Mouse (Mus musculus) ES-E14 (cell line): ENCODE data around the gene Klhdc3. TPM values are rescaled to one million over a fixed set of nuclear protein-coding genes. Genes with fewer than 3 reads are reported as not detected.

Experiments
- DNase-seq: peaks from one replicate; pipeline ENCODE4 v3.0.0-alpha.2; 2013; ENCODE audit warnings: low read depth, low spot score
- H3K27ac ChIP-seq: 2 replicates; pipeline ENCODE4 v1.5.1; 2012; ENCODE audit warnings: low read depth, mild to moderate bottlenecking, low read length, moderate library complexity, mixed read lengths; ENCODE audit not compliant: poor library complexity, insufficient read depth, severe bottlenecking
- H3K36me3 ChIP-seq: 2 replicates; pipeline ENCODE4 v1.6.1; 2012; ENCODE audit warnings: mild to moderate bottlenecking, low read length, moderate library complexity, mixed read lengths; ENCODE audit not compliant: control insufficient read depth, poor library complexity, insufficient read depth, severe bottlenecking
- H3K4me1 ChIP-seq, 2 experiments: fragments of 150-350 bp in 1 of 2; sonication (generic) in 1 of 2; 2 replicates each; pipeline ENCODE4 v1.6.1; 2012; ENCODE audit warnings: low read length in 2 of 2, mild to moderate bottlenecking in 1 of 2, mixed read lengths in 1 of 2; ENCODE audit not compliant: control insufficient read depth in 2 of 2, insufficient read depth in 2 of 2, poor library complexity in 1 of 2
- H3K4me3 ChIP-seq, 2 experiments: fragments of 150-350 bp in 1 of 2; sonication (generic) in 1 of 2; 2 replicates each; pipeline ENCODE4 v1.5.1; 2012; ENCODE audit warnings: low read length in 2 of 2, low read depth in 1 of 2, mild to moderate bottlenecking in 1 of 2, mixed read lengths in 1 of 2; ENCODE audit not compliant: insufficient read depth in 1 of 2, poor library complexity in 1 of 2, severe bottlenecking in 1 of 2
- H3K9ac ChIP-seq: 2 replicates; pipeline ENCODE4 v1.6.1; 2012; ENCODE audit warnings: low read depth, mild to moderate bottlenecking, low read length, mixed read lengths; ENCODE audit not compliant: poor library complexity, insufficient read depth, severe bottlenecking
- H3K9me3 ChIP-seq: fragments of 150-350 bp; sonication (generic); 2 replicates; pipeline ENCODE4 v1.6.1; 2012; ENCODE audit warnings: low read depth, mild to moderate bottlenecking, low read length; ENCODE audit not compliant: control insufficient read depth, insufficient read depth
- CHD2 ChIP-seq: IDR thresholded peaks from 2 replicates; pipeline ENCODE4 v1.6.1; 2014; ENCODE audit warnings: mild to moderate bottlenecking, low read depth, low read length, inconsistent platforms
- HCFC1 ChIP-seq: IDR thresholded peaks from 2 replicates; pipeline ENCODE4 v1.6.1; 2012; ENCODE audit warnings: low read length, inconsistent platforms, borderline replicate concordance; ENCODE audit not compliant: insufficient read depth
- MAFK ChIP-seq: IDR thresholded peaks from 2 replicates; pipeline ENCODE4 v1.6.1; 2014; ENCODE audit warnings: mild to moderate bottlenecking, low read depth, low read length, inconsistent platforms; ENCODE audit not compliant: insufficient read depth
- ZC3H11A ChIP-seq: IDR thresholded peaks from 2 replicates; pipeline ENCODE4 v1.6.1; 2012; ENCODE audit warnings: low read depth, mild to moderate bottlenecking, inconsistent platforms, low read length, borderline replicate concordance
- ZNF384 ChIP-seq: IDR thresholded peaks from 2 replicates; pipeline ENCODE4 v1.6.1; 2012; ENCODE audit warnings: low read depth, low read length, inconsistent platforms
- in situ Hi-C, 2 experiments: fragments of 600-800 bp; cut with MboI; formaldehyde crosslinking; loops; one replicate each; pipeline ENCODE4 v1.15.1; 2025; ENCODE audit warnings: low sequenced_read_pairs in 2 of 2, inconsistent platforms in 1 of 2; ENCODE audit not compliant: unreplicated experiment in 2 of 2
- total RNA-seq: library from RNA; depleted of rRNA; stranded (reverse); fragments of 300-350 nt; gene quantifications from 2 replicates; pipeline ENCODE4 v1.2.3, GENCODE M21; 2012

Gene Klhdc3
- total RNA-seq, 1 experiment: 65.1 TPM

- Histone ChIP-seq H3K9ac (peak overlapping the region; percentile 100), H3K27ac (peak overlapping the region; percentile 87), H3K4me3 (peak overlapping the region; percentile 86 to 100), H3K4me1 (peaks cover 4 to 12% of the 10 kb centered on the region in 2 experiments; a peak in 1 of 4 replicates), H3K9me3 (no peaks in the 10 kb centered on the region), H3K36me3 (peaks cover 13% of the 10 kb centered on the region; the same call in 1 of the 2 replicates)
- TF ChIP-seq MAFK (0 out of 2 replicates have a peak, but pooled peaks have one; percentile 10), HCFC1 (no peak)
- in situ Hi-C loops: no loop called here
- DNase-seq: peak; percentile 79
Measured at GRCm38 (mm10) chr17:46646322-46646662, 34.4 kb downstream of the Klhdc3 start.

DNA sequence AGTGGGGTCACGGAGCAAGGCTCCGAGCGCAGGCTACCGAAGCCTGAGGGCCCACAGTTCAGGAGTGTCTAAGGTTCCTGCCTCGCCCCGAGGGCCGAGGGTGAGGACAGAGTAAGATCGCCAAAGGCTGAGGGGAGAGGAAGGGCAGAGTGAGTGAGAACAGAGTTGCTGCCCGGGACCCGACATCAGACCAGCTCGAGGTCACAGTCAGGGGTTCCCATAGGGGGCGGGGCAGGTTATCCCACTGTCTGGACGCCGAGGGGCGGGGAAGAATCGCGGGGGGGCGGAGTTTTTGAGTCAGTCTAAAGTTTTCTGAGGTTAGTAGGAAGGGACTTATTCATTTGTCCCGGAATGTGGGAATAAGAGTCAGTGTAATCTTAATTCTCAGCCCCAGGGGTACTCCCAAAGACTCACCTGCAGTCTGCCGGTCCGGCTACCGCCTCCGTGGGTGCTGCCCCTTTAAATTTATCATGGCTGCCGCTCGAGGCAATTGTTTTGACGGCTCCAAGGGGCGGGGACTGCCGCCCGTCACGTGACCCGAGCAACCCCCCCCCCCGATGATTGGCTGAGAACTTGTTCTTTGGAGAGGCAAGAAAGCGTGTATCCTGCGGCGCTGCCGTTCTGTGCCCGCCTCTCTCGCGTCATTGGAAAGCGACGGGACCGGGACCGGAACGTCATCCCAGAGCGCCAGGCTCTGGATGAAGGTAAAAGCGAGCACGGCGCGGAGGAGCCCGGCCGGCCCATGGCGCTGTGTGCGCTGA is 35.0 kb downstream of the Klhdc3 start, which contains the start of the genes Klc4 and Mrpl2:
Klc4 (minus strand) TSS at position 462 of the 761 bp plus-strand sequence.
Mrpl2 (plus strand) TSS at position 669 of the 761 bp plus-strand sequence.
- no peaks in the 10 kb centered on the region for H3K9me3 ChIP-seq
- H3K4me3 ChIP-seq: peak within 1 kb of the TSS; percentile 86 to 100
- TF ChIP-seq ZC3H11A: no peak
- TF ChIP-seq HCFC1: peak; percentile 86

DNA sequence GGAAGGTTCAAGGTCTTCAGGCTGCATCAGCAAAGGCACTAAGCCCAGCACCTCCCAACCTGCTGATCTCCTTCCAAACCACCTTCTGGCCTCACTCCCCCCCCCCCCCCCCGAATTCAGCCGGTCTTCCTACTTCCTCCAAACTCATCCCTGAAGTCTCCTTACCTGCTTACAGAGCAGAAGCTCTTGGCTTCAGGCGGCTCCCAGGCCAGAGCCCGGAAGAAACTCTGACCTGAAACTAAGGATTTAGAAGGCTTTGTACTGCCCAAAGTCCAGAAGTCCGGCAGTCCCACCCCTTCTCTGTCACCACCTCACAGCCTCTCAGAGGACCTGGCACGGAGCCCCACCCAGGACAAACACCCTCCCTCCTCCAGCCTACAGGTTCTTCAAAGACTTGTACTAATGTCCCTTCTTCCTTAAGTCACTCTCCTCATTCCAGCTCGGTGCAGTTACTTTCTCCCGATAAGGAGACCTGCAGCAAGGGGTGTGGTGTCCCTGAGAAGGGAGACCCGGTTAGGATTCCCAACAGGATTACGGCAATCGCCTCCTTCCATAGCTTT is 35.7 kb downstream of the Klhdc3 start:
- Histone ChIP-seq H3K27ac (no peak overlapping the region), H3K36me3 (peaks cover 13% of the 10 kb centered on the region; the same call in 1 of the 2 replicates), H3K9ac (peak overlapping the region; percentile 45), H3K4me3 (peak overlapping the region; percentile 71 to 80), H3K4me1 (peaks cover 4 to 10% of the 10 kb centered on the region in 2 experiments; a peak in 1 of 4 replicates), H3K9me3 (no peaks in the 10 kb centered on the region)
- in situ Hi-C loops: no loop called here
- DNase-seq: no peak
- TF ChIP-seq ZNF384 (no peak), ZC3H11A (no peak), MAFK (no peak), HCFC1 (no peak), CHD2 (no peak)

More for the DNA sequence above, 35.0 kb downstream of the Klhdc3 start, which contains the start of the genes Klc4 and Mrpl2:
- peak within 1 kb of the TSS; percentile 100 for H3K9ac ChIP-seq
- in situ Hi-C loops: no loop called here
- peaks cover 13% of the 10 kb centered on the region; the same call in 1 of the 2 replicates for H3K36me3 ChIP-seq
- peaks cover 4 to 10% of the 10 kb centered on the region in 2 experiments; a peak in 1 of 4 replicates for H3K4me1 ChIP-seq
- H3K27ac ChIP-seq: peak within 1 kb of the TSS; percentile 87
- peak; percentile 98 for DNase-seq

- DNase-seq: no peak
- H3K9ac ChIP-seq: no peak overlapping the region
- peaks cover 4 to 12% of the 10 kb centered on the region in 2 experiments; a peak in 1 of 4 replicates for H3K4me1 ChIP-seq
- H3K4me3 ChIP-seq: no peak overlapping the region
- no peaks in the 10 kb centered on the region for H3K9me3 ChIP-seq
- H3K27ac ChIP-seq: no peak overlapping the region
- H3K36me3 ChIP-seq: peaks cover 9% of the 10 kb centered on the region; the same call in 1 of the 2 replicates
- TF ChIP-seq HCFC1 (no peak), MAFK (no peak), CHD2 (no peak), ZNF384 (no peak)
- in situ Hi-C loops: no loop called here
Measured at GRCm38 (mm10) chr17:46644152-46644805, 36.4 kb downstream of the Klhdc3 start.
